ENCODE assay signal across 8 mouse cellular contexts in the genomic region with DNA sequence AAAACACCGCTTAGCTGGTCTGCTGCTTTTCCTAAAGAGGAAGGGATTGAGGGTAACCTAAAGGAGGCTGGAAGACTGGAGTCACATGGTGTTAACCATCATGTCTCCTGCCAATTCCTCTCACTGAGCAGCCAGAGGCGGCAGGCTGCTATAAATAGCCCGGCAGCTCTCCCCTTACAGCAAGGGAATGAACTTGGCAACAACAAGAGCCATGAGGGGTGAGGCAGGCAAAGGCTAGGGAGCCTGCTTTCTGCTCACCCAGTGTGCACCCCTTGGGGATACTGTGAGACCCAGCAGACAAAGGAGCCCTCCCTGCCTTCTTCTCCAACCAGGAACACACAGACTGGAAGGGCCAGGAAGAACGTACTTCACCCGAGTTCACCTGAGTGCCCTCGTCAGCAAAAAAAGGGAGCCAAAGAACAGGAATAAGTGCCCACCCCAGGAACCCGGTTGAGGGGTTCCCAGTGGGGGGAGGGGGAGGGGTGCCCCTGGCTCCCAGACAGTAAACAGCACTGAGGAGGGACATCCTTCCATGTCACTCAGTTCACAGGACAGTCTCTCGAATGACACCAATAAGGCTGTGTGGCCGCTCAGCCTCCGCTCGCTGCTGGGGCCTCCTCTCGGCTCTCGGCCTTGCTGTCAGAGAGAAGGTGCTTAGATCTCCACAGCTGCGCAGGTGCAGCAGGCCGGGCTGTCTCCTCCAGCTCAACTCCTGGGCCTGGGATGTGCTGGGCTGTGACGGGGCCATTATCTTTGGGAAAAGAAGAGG. TPM values are rescaled to one million over a fixed set of nuclear protein-coding genes. Genes with fewer than 3 reads are reported as not detected.
DNase-seq lines count a peak whose midpoint lies in the region; ATAC-seq and TF ChIP-seq lines count a peak whose summit lies in the region.

No protein-coding gene starts in this region.

- DNase-seq in frontal cortex, postnatal 36 days (ENCODE audit: low spot score in 2 of 2): no peak
- peak; percentile 58 for DNase-seq in cerebellum, adult 9-11 months
- peak; percentile 65 for DNase-seq in heart, adult 8-10 months (ENCODE audit: low spot score)
- peak; percentile 69 for DNase-seq in kidney, postnatal 0 days (ENCODE audit: low spot score)
- no peak for DNase-seq in c-Kit-positive CD71-positive TER-119-positive erythroid progenitor cells, embryonic 14.5 days (ENCODE audit: low spot score)
- no peak for DNase-seq in left cerebral cortex, adult 2 months (ENCODE audit: extremely low spot score in 1 of 2, low spot score in 2 of 2)

- TF ChIP-seq CTCF in kidney, postnatal 0 days (IDR thresholded peaks at IDR 0.05; ENCODE audit: low read depth): peak; percentile 14; the same call in 1 of the 2 replicates
- no peak for TF ChIP-seq CTCF in left cerebral cortex, adult 2 months (IDR thresholded peaks at IDR 0.05)

- no peaks in the 10 kb centered on the region for H3K36me3 ChIP-seq in kidney, postnatal 0 days (ENCODE audit: insufficient read depth, low read length)
- no peaks in the 10 kb centered on the region for H3K36me3 ChIP-seq in neural tube, embryonic 14.5 days (ENCODE audit: control insufficient read depth, insufficient read depth, low read length)

- H3K4me2 ChIP-seq in kidney, postnatal 0 days (ENCODE audit: low read length): no peak overlapping the region
- H3K4me2 ChIP-seq in neural tube, embryonic 14.5 days (ENCODE audit: low read depth, low read length): no peak overlapping the region

- 0 out of 2 replicates have a peak, but pooled peaks cover 6% of the 10 kb centered on the region for H3K4me1 ChIP-seq in kidney, postnatal 0 days (replicated peaks; ENCODE audit: insufficient read depth, low read length)
- peaks cover 4% of the 10 kb centered on the region; the same call in 1 of the 2 replicates for H3K4me1 ChIP-seq in neural tube, embryonic 14.5 days (ENCODE audit: control insufficient read depth, insufficient read depth, low read length)

- H3K4me3 ChIP-seq in kidney, postnatal 0 days (replicated peaks; ENCODE audit: low read depth, low read length): no peak overlapping the region
- no peak overlapping the region for H3K4me3 ChIP-seq in neural tube, embryonic 14.5 days (ENCODE audit: low read depth, low read length)
- H3K4me3 ChIP-seq in left cerebral cortex, adult 2 months: no peak overlapping the region

- 55% methylated on average over 16 of the region's 16 CpGs for WGBS in kidney, postnatal 0 days
- 60% methylated on average over 16 of the region's 16 CpGs for WGBS in neural tube, embryonic 14.5 days

- intact Hi-C loops in left cerebral cortex, adult 2 months (cut with DNase I): no loop called here

- H3K27ac ChIP-seq in kidney, postnatal 0 days: no peak overlapping the region
- H3K27ac ChIP-seq in neural tube, embryonic 14.5 days (ENCODE audit: low read depth, low read length): 0 out of 2 replicates have a peak overlapping the region, but pooled peaks have one; percentile 12
- no peak overlapping the region for H3K27ac ChIP-seq in left cerebral cortex, adult 2 months

- H3K9me3 ChIP-seq in kidney, postnatal 0 days (replicated peaks; ENCODE audit: low read length): no peaks in the 10 kb centered on the region
- no peaks in the 10 kb centered on the region for H3K9me3 ChIP-seq in neural tube, embryonic 14.5 days (ENCODE audit: control insufficient read depth, low read length)

- no peaks in the 10 kb centered on the region for H3K27me3 ChIP-seq in kidney, postnatal 0 days (ENCODE audit: insufficient read depth, low read length)
- H3K27me3 ChIP-seq in neural tube, embryonic 14.5 days (ENCODE audit: control insufficient read depth, insufficient read depth, low read length): no peaks in the 10 kb centered on the region

- peak; percentile 77 for ATAC-seq in frontal cortex, adult (ENCODE audit: low TSS enrichment)
- ATAC-seq in kidney, postnatal 0 days (replicated peaks; ENCODE audit: low FRiP score, low read depth): no peak
- peak; percentile 74 for ATAC-seq in neural tube, embryonic 14.5 days (ENCODE audit: low read depth)

- no peak overlapping the region for H3K9ac ChIP-seq in kidney, postnatal 0 days (ENCODE audit: low read depth, low read length)
- H3K9ac ChIP-seq in neural tube, embryonic 14.5 days (replicated peaks; ENCODE audit: low read depth, low read length): 0 out of 2 replicates have a peak overlapping the region, but pooled peaks have one; percentile 21

RNA-seq across cellular contexts. Expression of gene Fam189a2, which starts 57.8 kb away (rescaled TPM):
- 10 to 100 TPM; 44.4 to 62.9 (median 52.5) TPM for total RNA-seq in heart, adult 8-10 months (2022)
- polyA plus RNA-seq in kidney, postnatal 0 days (2015; fragmentation: Nextera tagmentation; extraction: Ambion mirVana): 1.1 and 1.6 TPM in 2 replicates
- 3.1 and 3.7 TPM in 2 replicates for polyA plus RNA-seq in neural tube, embryonic 14.5 days (2014; fragmentation: Nextera tagmentation; extraction: Ambion mirVana)
- total RNA-seq in left cerebral cortex, adult 2 months (2021): 10 to 100 TPM in 1 of 2 experiments, 1 to 10 TPM in 1; 9.7 to 10.4 TPM

Comparison
In these comparisons a context has a peak if more than half of its experiments do, and no peak if none do; other contexts are left out.
1. DNase-seq: peak in cerebellum, adult 9-11 months (single experiment), heart, adult 8-10 months (single experiment) and kidney, postnatal 0 days (single experiment); none in frontal cortex, postnatal 36 days (0 of 2), c-Kit-positive CD71-positive TER-119-positive erythroid progenitor cells, embryonic 14.5 days (single experiment) and left cerebral cortex, adult 2 months (0 of 2).